Comparison of ENCODE assay signal across 10 mouse cellular contexts in genomic region chr9:79720143-79720542, GRCm38 (mm10). TPM values are rescaled to one million over a fixed set of nuclear protein-coding genes. Genes with fewer than 3 reads are reported as not detected.
DNase-seq lines count a peak whose midpoint lies in the region; ATAC-seq lines count a peak whose summit lies in the region.
"Had no signal": no experiment of that assay in that cellular context is flagged by ENCODE, and none has a peak within 500 bp of the region (broad histone marks: within the 10 kb centered on the region; RNA-seq: fewer than 3 reads in every experiment).

No protein-coding gene starts in this region.

- peak overlapping the region; percentile 87 for H3K4me2 ChIP-seq in heart, embryonic 13.5 days
- peak overlapping the region; percentile 69 for H3K4me2 ChIP-seq in embryonic facial prominence, embryonic 14.5 days (ENCODE audit: low read depth, low read length)
- no peak overlapping the region for H3K4me2 ChIP-seq in midbrain, embryonic 11.5 days
- H3K4me2 ChIP-seq in liver, embryonic 11.5 days, result no peak overlapping the region

- peaks cover 44% of the 10 kb centered on the region for H3K4me1 ChIP-seq in heart, embryonic 13.5 days
- peaks cover 8% of the 10 kb centered on the region for H3K4me1 ChIP-seq in embryonic facial prominence, embryonic 14.5 days (ENCODE audit: control insufficient read depth, insufficient read depth, low read length)
- peaks cover 15% of the 10 kb centered on the region; the same call in 1 of the 2 replicates for H3K4me1 ChIP-seq in midbrain, embryonic 11.5 days (ENCODE audit: control insufficient read depth, insufficient read depth, low read length)
- H3K4me1 ChIP-seq in liver, embryonic 11.5 days (replicated peaks; ENCODE audit: control insufficient read depth, insufficient read depth, low read length), result 0 out of 2 replicates have a peak, but pooled peaks cover 4% of the 10 kb centered on the region

- H3K36me3 ChIP-seq in heart, embryonic 13.5 days, result no peaks in the 10 kb centered on the region
- H3K36me3 ChIP-seq in embryonic facial prominence, embryonic 14.5 days (ENCODE audit: control insufficient read depth, insufficient read depth, low read length), result no peaks in the 10 kb centered on the region
- H3K36me3 ChIP-seq in midbrain, embryonic 11.5 days (ENCODE audit: control insufficient read depth, insufficient read depth, low read length), result no peaks in the 10 kb centered on the region
- no peaks in the 10 kb centered on the region for H3K36me3 ChIP-seq in liver, embryonic 11.5 days (ENCODE audit: control insufficient read depth, insufficient read depth, low read length)

- peak overlapping the region; percentile 71 for H3K4me3 ChIP-seq in heart, embryonic 13.5 days
- peak overlapping the region; percentile 56; the same call in 1 of the 2 replicates for H3K4me3 ChIP-seq in embryonic facial prominence, embryonic 14.5 days (ENCODE audit: low read depth, low read length)
- no peak overlapping the region for H3K4me3 ChIP-seq in midbrain, embryonic 11.5 days (ENCODE audit: low read depth, low read length)
- no peak overlapping the region for H3K4me3 ChIP-seq in liver, embryonic 11.5 days (ENCODE audit: low read depth, low read length)

- ATAC-seq in heart, embryonic 13.5 days (ENCODE audit: extremely low read depth, insufficient number of reproducible peaks, low FRiP score, low TSS enrichment), result no peak
- no peak for ATAC-seq in embryonic facial prominence, embryonic 14.5 days (ENCODE audit: low read depth)
- ATAC-seq in midbrain, embryonic 11.5 days (ENCODE audit: low FRiP score), result no peak
- no peak for ATAC-seq in liver, embryonic 11.5 days (replicated peaks; ENCODE audit: low FRiP score)

- H3K27me3 ChIP-seq in heart, embryonic 13.5 days (replicated peaks), result peaks cover 26% of the 10 kb centered on the region
- H3K27me3 ChIP-seq in embryonic facial prominence, embryonic 14.5 days (replicated peaks; ENCODE audit: control insufficient read depth, insufficient read depth, low read length), result peaks cover 10% of the 10 kb centered on the region; the same call in 1 of the 2 replicates
- peaks cover 40% of the 10 kb centered on the region for H3K27me3 ChIP-seq in midbrain, embryonic 11.5 days (ENCODE audit: control insufficient read depth, insufficient read depth, low read length)
- H3K27me3 ChIP-seq in liver, embryonic 11.5 days (replicated peaks; ENCODE audit: control insufficient read depth, insufficient read depth, low read length), result peaks cover 39% of the 10 kb centered on the region

- no peak for DNase-seq in heart, adult 9 months (ENCODE audit: low spot score in 2 of 2)
- peak; percentile 19 for DNase-seq in ZHBTc4 (ENCODE audit: low read depth, low spot score)
- no peak for DNase-seq in embryonic facial prominence, embryonic 14.5 days (ENCODE audit: low spot score)
- DNase-seq in midbrain, embryonic 11.5 days (ENCODE audit: low spot score, missing footprints), result peak; percentile 95
- DNase-seq in liver, embryonic 11.5 days (ENCODE audit: low spot score), result no peak
- DNase-seq in spleen, adult 18-20 months, result no peak
- no peak for DNase-seq in layer of hippocampus, adult 18-20 months (ENCODE audit: low spot score in 2 of 2)
- DNase-seq: cerebellum, adult 2 months; thymus, postnatal 36 days had no signal

- no peak overlapping the region for H3K9ac ChIP-seq in heart, embryonic 13.5 days
- peak overlapping the region; percentile 86; the same call in 1 of the 2 replicates for H3K9ac ChIP-seq in embryonic facial prominence, embryonic 14.5 days (ENCODE audit: low read depth, low read length)
- no peak overlapping the region for H3K9ac ChIP-seq in midbrain, embryonic 11.5 days (ENCODE audit: low read length)
- H3K9ac ChIP-seq in liver, embryonic 11.5 days (ENCODE audit: low read depth, low read length), result no peak overlapping the region

- 0 out of 2 replicates have a peak, but pooled peaks cover 4% of the 10 kb centered on the region for H3K9me3 ChIP-seq in heart, embryonic 13.5 days
- H3K9me3 ChIP-seq in embryonic facial prominence, embryonic 14.5 days (ENCODE audit: control insufficient read depth, low read length), result no peaks in the 10 kb centered on the region
- no peaks in the 10 kb centered on the region for H3K9me3 ChIP-seq in midbrain, embryonic 11.5 days (ENCODE audit: control insufficient read depth, low read length)
- no peaks in the 10 kb centered on the region for H3K9me3 ChIP-seq in liver, embryonic 11.5 days (ENCODE audit: control insufficient read depth, low read length)

- 45% methylated on average over 9 of the region's 9 CpGs for WGBS in heart, embryonic 13.5 days
- WGBS in embryonic facial prominence, embryonic 14.5 days, result 48% methylated on average over 9 of the region's 9 CpGs
- WGBS in midbrain, embryonic 11.5 days, result 17% methylated on average over 9 of the region's 9 CpGs
- 28% methylated on average over 9 of the region's 9 CpGs for WGBS in liver, embryonic 11.5 days

- no peak overlapping the region for H3K27ac ChIP-seq in heart, embryonic 13.5 days (replicated peaks)
- 0 out of 2 replicates have a peak overlapping the region, but pooled peaks have one; percentile 93 for H3K27ac ChIP-seq in embryonic facial prominence, embryonic 14.5 days (replicated peaks; ENCODE audit: low read depth, low read length)
- H3K27ac ChIP-seq in midbrain, embryonic 11.5 days (ENCODE audit: low read depth, low read length), result no peak overlapping the region
- no peak overlapping the region for H3K27ac ChIP-seq in liver, embryonic 11.5 days (ENCODE audit: low read depth, low read length)

RNA-seq across cellular contexts. Expression of gene Col12a1, which starts 1.5 kb away (rescaled TPM):
- 13.2 and 14.7 TPM in 2 replicates for polyA plus RNA-seq in heart, embryonic 13.5 days (2015; fragmentation: Nextera tagmentation; extraction: Ambion mirVana)
- polyA plus RNA-seq in embryonic facial prominence, embryonic 14.5 days (2014; fragmentation: Nextera tagmentation; extraction: Ambion mirVana), result 285 and 301 TPM in 2 replicates
- 14.7 and 17.8 TPM in 2 replicates for polyA plus RNA-seq in midbrain, embryonic 11.5 days (2014; fragmentation: Nextera tagmentation; extraction: Ambion mirVana)
- 4.2 TPM in 2 replicates for polyA plus RNA-seq in liver, embryonic 11.5 days (2014; fragmentation: Nextera tagmentation; extraction: Ambion mirVana)
- total RNA-seq in layer of hippocampus, adult 18-20 months (2021), result 1 to 10 TPM; 5.2 to 6.0 TPM

RNA-seq across cellular contexts. Expression of gene Cox7a2, which starts 39.5 kb away (rescaled TPM):
- 1,316 and 1,450 TPM in 2 replicates for polyA plus RNA-seq in heart, embryonic 13.5 days (2015; fragmentation: Nextera tagmentation; extraction: Ambion mirVana)
- polyA plus RNA-seq in embryonic facial prominence, embryonic 14.5 days (2014; fragmentation: Nextera tagmentation; extraction: Ambion mirVana), result 644 and 755 TPM in 2 replicates
- polyA plus RNA-seq in midbrain, embryonic 11.5 days (2014; fragmentation: Nextera tagmentation; extraction: Ambion mirVana), result 601 and 658 TPM in 2 replicates
- polyA plus RNA-seq in liver, embryonic 11.5 days (2014; fragmentation: Nextera tagmentation; extraction: Ambion mirVana), result 708 and 720 TPM in 2 replicates
- total RNA-seq in layer of hippocampus, adult 18-20 months (2021), result 100 to 1,000 TPM; 321 to 335 TPM

Comparison
In these comparisons a context has a peak if more than half of its experiments do, and no peak if none do; other contexts are left out.
1. H3K4me2 ChIP-seq: peak in heart, embryonic 13.5 days (single experiment) and embryonic facial prominence, embryonic 14.5 days (single experiment); none in midbrain, embryonic 11.5 days (single experiment) and liver, embryonic 11.5 days (single experiment).
2. H3K4me3 ChIP-seq: peak in heart, embryonic 13.5 days (single experiment) and embryonic facial prominence, embryonic 14.5 days (single experiment); none in midbrain, embryonic 11.5 days (single experiment) and liver, embryonic 11.5 days (single experiment).
3. DNase-seq: peak in ZHBTc4 (single experiment) and midbrain, embryonic 11.5 days (single experiment); none in heart, adult 9 months (0 of 2), embryonic facial prominence, embryonic 14.5 days (single experiment), liver, embryonic 11.5 days (single experiment), spleen, adult 18-20 months (0 of 2) and layer of hippocampus, adult 18-20 months (0 of 2).
4. RNA of gene Col12a1, which starts 1.5 kb away (polyA plus RNA-seq): 285 to 301 TPM in embryonic facial prominence, embryonic 14.5 days; 13.2 to 14.7 TPM in heart, embryonic 13.5 days, 14.7 to 17.8 TPM in midbrain, embryonic 11.5 days and 4.2 TPM in liver, embryonic 11.5 days; every median in the first group is over 10 times any median in the second.